Mouse (Mus musculus): ENCODE measurements around the gene Gpr176. TPM values are rescaled to one million over a fixed set of nuclear protein-coding genes. Genes with fewer than 3 reads are reported as not detected.

Gpr176 gene
- not detected for polyA plus RNA-seq (2014; fragmentation: Illumina TruSeq; extraction: RNeasy Lipid Tissue Mini Kit (QIAGEN cat#74804); ENCODE audit: low read depth, low replicate concordance)

DNA sequence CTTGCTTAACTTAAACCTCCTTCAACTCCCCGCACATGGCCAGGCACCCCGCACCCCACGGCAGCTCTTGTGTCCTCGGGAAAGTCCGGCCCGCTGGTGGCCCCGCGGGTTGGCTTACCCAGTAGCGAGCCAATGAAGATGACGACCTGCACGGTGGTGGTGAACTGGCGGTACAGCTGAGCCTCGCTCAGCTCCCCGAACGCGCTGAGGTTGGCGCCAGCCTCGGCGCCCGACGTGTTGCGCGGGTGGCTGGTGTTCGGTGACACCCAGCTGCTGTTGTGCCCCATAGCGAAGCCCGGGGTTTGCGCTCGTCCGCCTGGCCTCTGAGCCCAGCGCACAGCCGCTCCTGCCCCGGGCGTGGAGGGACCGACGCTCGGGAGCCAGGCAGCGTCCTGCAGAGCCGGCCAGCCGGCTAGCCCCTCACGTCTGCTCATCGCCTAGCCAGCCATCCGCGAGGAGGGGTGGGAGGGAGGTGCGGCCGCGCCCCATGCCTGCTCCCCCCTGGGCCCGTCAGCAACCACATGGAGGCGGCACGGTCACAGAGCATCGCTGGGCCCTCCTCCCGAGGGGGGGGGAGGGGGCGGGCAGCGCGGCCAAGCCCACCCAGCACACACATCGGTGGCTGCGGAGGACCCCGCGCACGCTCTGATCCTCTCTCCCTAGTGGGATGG is at the start of gene Gpr176:
Gene Gpr176 (minus strand): TSS at position 519 of the 671 bp plus-strand sequence.

DNA sequence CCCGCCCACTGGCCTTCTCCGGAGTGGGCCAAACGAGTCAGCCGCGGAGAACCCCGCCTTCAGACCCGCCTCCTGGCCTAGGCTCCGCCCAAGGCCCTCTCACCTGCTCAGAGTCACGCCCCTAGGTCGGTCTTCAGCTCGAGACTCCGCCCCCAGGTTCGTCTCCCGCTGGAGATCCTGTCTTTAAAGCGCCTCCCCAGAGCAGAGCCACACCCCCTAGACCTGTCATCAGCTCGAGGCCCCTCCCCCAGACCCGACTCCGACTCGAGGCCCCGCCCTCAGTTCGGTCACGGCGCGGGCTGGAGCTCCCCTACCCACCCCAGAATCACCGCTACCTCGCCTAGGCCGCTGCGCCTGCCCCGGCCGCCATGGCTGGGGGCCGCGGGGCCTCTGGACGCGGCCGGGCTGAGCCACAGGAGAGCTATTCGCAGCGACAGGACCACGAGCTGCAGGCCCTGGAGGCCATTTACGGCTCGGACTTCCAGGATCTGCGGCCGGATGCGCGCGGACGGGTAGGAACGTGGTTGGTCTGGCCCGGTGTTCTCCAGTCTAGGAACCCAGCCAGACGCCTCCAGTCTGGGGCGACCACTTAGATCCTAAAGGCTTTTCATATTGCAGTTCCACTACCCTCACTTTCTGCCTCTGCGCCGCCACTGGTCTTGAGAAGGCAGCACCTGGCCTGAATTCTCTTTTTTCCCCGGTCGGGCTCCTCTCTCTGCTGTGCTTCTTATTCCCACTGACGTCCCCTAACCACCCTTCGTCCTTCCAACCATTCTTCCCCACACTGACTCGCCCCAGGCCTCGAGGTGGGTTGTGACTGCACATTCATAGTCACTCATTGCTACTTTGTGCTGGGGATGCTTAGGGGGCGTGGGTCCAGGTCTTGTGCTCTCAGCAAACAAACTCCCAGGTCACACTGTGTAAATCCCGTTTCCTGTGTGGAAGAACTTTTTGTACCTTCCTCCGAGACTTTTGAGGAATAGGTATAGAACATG is 15.4 kb upstream of the Gpr176 start, which contains the start of gene Eif2ak4:
Gene Eif2ak4 (plus strand): TSS at position 278 of the 995 bp plus-strand sequence.

DNA sequence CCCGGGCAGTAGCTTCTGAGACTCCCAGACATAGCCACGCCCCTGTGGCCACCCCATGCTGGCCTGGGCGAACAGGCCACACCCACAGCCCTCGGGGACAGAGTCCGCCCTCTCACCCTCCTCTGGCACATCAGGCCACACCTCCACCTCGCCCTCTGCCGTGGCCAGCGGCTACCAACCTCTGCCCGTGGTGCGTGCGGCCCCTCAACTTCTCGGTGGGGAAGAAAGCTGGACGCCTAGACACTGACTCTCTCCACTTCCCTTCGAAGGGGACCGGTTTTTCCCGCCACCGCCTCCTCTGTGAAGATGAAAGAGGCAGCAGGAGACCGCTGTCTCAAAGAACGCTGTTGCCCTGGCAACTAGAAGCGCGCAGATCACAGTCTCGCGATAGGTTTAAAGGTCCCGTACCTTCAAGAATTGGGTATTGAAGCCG is 116.6 kb downstream of the Gpr176 start, which contains the start of gene Fsip1:
Gene Fsip1 (minus strand): TSS at position 346 of the 433 bp plus-strand sequence.

Other genes with a start within 250 kb of the Gpr176 start
- gene Fsip1, start 116.5 kb downstream of the Gpr176 start, polyA plus RNA-seq (2014; fragmentation: Illumina TruSeq; extraction: RNeasy Lipid Tissue Mini Kit (QIAGEN cat#74804); ENCODE audit: low read depth, low replicate concordance), result not detected
- 5.1 TPM for gene Eif2ak4, start 15.2 kb upstream of the Gpr176 start, polyA plus RNA-seq (2014; fragmentation: Illumina TruSeq; extraction: RNeasy Lipid Tissue Mini Kit (QIAGEN cat#74804); ENCODE audit: low read depth, low replicate concordance)
- gene Srp14, start 106.3 kb upstream of the Gpr176 start, polyA plus RNA-seq (2014; fragmentation: Illumina TruSeq; extraction: RNeasy Lipid Tissue Mini Kit (QIAGEN cat#74804); ENCODE audit: low read depth, low replicate concordance), result 58.7 TPM
- gene Bmf, start 176.3 kb upstream of the Gpr176 start, polyA plus RNA-seq (2014; fragmentation: Illumina TruSeq; extraction: RNeasy Lipid Tissue Mini Kit (QIAGEN cat#74804); ENCODE audit: low read depth, low replicate concordance), result 2.2 TPM
- not detected for gene Bub1b, start 224.8 kb upstream of the Gpr176 start, polyA plus RNA-seq (2014; fragmentation: Illumina TruSeq; extraction: RNeasy Lipid Tissue Mini Kit (QIAGEN cat#74804); ENCODE audit: low read depth, low replicate concordance)